Mouse (Mus musculus): Measurements from ENCODE around the gene Mccc1. TPM values are rescaled to one million over a fixed set of nuclear protein-coding genes. Genes with fewer than 3 reads are reported as not detected.
A peak's percentile ranks its signal among the peaks of the same experiment; 100 is the strongest.

The Mccc1 gene
- total RNA-seq, 2 experiments from 2014 or later, result 2.1 TPM

- no peak for ATAC-seq (replicated peaks; ENCODE audit: low FRiP score, poor library complexity, severe bottlenecking)
Measured at GRCm38 (mm10) chr3:35925852-35926251, 74.6 kb downstream of the Mccc1 start.

GRCm38 (mm10) chr3:35924007-35924406 lies 76.5 kb downstream of the Mccc1 start:
- peak; percentile 75 for ATAC-seq (replicated peaks; ENCODE audit: low FRiP score, poor library complexity, severe bottlenecking)

- peak; percentile 88 for ATAC-seq (replicated peaks; ENCODE audit: low FRiP score, poor library complexity, severe bottlenecking)
Measured at GRCm38 (mm10) chr3:35923495-35923894, 77.0 kb downstream of the Mccc1 start.

GRCm38 (mm10) chr3:35922522-35922921 lies 78.0 kb downstream of the Mccc1 start:
- no peak for ATAC-seq (replicated peaks; ENCODE audit: low FRiP score, poor library complexity, severe bottlenecking)

- no peak for ATAC-seq (replicated peaks; ENCODE audit: low FRiP score, poor library complexity, severe bottlenecking)
Measured at GRCm38 (mm10) chr3:35918229-35918628, 82.2 kb downstream of the Mccc1 start.

Other genes starting within 250 kb of the Mccc1 start
- 88.4 and 100 TPM in 2 replicates for gene Atp11b, start 246.6 kb downstream of the Mccc1 start, total RNA-seq (2015; ENCODE audit: low replicate concordance)
- gene Atp11b, start 246.6 kb downstream of the Mccc1 start, total RNA-seq (2017; ENCODE audit: low replicate concordance), result 72.0 and 103 TPM in 2 replicates
- 114 and 132 TPM in 2 replicates for gene Dcun1d1, start 63.2 kb downstream of the Mccc1 start, total RNA-seq (2015; ENCODE audit: low replicate concordance)
- gene Dcun1d1, start 63.2 kb downstream of the Mccc1 start, total RNA-seq (2017; ENCODE audit: low replicate concordance), result 152 and 181 TPM in 2 replicates
- not detected in 2 replicates for gene Ccdc144b, start 52.9 kb upstream of the Mccc1 start, total RNA-seq (2015; ENCODE audit: low replicate concordance)
- not detected in 2 replicates for gene Ccdc144b, start 52.9 kb upstream of the Mccc1 start, total RNA-seq (2017; ENCODE audit: low replicate concordance)
- gene Acad9, start 65.3 kb upstream of the Mccc1 start, total RNA-seq (2015; ENCODE audit: low replicate concordance), result 15.1 and 16.2 TPM in 2 replicates
- gene Acad9, start 65.3 kb upstream of the Mccc1 start, total RNA-seq (2017; ENCODE audit: low replicate concordance), result 4.5 and 22.6 TPM in 2 replicates
- 0.84 and 1.8 TPM in 2 replicates for gene D3Ertd254e, start 150.3 kb upstream of the Mccc1 start, total RNA-seq (2015; ENCODE audit: low replicate concordance)
- gene D3Ertd254e, start 150.3 kb upstream of the Mccc1 start, total RNA-seq (2017; ENCODE audit: low replicate concordance), result 0.64 and 0.68 TPM in 2 replicates
- gene Qrfpr, start 221.6 kb upstream of the Mccc1 start, total RNA-seq (2015; ENCODE audit: low replicate concordance), result not detected in 2 replicates
- not detected in 2 replicates for gene Qrfpr, start 221.6 kb upstream of the Mccc1 start, total RNA-seq (2017; ENCODE audit: low replicate concordance)

All from erythroid progenitor cell, adult 5-6 weeks (primary cell).